Mouse (Mus musculus) neural tube, embryonic 15.5 days (tissue): ENCODE data around the gene Dhx32. TPM values are rescaled to one million over a fixed set of nuclear protein-coding genes. Genes with fewer than 3 reads are reported as not detected.

Experiments used
- ATAC-seq: fragments of 200-750 bp; cut with Nextera tagmentation; 2 replicates; pipeline ENCODE4 v1.8.0; 2017; ENCODE audit warnings: mild to moderate bottlenecking, moderate TSS enrichment, moderate library complexity; ENCODE audit not compliant: low FRiP score
- H3K27ac ChIP-seq: fragments of 300-500 bp; sonication (generic); replicated peaks from 2 replicates; pipeline ENCODE4 v1.5.1; 2015; ENCODE audit warnings: mild to moderate bottlenecking, inconsistent platforms
- H3K27me3 ChIP-seq: fragments of 300-500 bp; sonication (generic); replicated peaks from 2 replicates; pipeline ENCODE4 v1.6.1; 2015; ENCODE audit warnings: inconsistent platforms
- H3K36me3 ChIP-seq: fragments of 300-500 bp; sonication (generic); 2 replicates; pipeline ENCODE4 v1.6.1; 2015; ENCODE audit warnings: inconsistent platforms
- H3K4me1 ChIP-seq: fragments of 300-500 bp; sonication (generic); 2 replicates; pipeline ENCODE4 v1.6.1; 2015; ENCODE audit warnings: inconsistent platforms
- H3K4me2 ChIP-seq: fragments of 300-500 bp; sonication (generic); 2 replicates; pipeline ENCODE4 v1.6.1; 2015; ENCODE audit warnings: inconsistent platforms, mild to moderate bottlenecking, moderate library complexity
- H3K4me3 ChIP-seq: fragments of 300-500 bp; sonication (generic); replicated peaks from 2 replicates; pipeline ENCODE4 v1.5.1; 2015; ENCODE audit warnings: mild to moderate bottlenecking, inconsistent platforms
- H3K9ac ChIP-seq: fragments of 300-500 bp; sonication (generic); replicated peaks from 2 replicates; pipeline ENCODE4 v1.6.1; 2015; ENCODE audit warnings: mild to moderate bottlenecking, inconsistent platforms
- H3K9me3 ChIP-seq: fragments of 300-500 bp; sonication (generic); replicated peaks from 2 replicates; pipeline ENCODE4 v1.6.1; 2016; ENCODE audit warnings: inconsistent platforms
- WGBS: fragments of 180-500 bp; shearing (Covaris S2); methylation state at CpG from one replicate; pipeline ENCODE4 v1.1.7; 2015; ENCODE audit warnings: mixed read lengths; 5-methylcytosine and 5-hydroxymethylcytosine counted together
- polyA plus RNA-seq: library from polyadenylated mRNA; unstranded; fragments of >200 nt; fragmentation: Nextera tagmentation; extraction: Ambion mirVana; gene quantifications from 2 replicates; pipeline ENCODE4 v1.2.1, GENCODE M21; 2015

The Dhx32 gene
- 37.4 and 38.2 TPM in 2 replicates for polyA plus RNA-seq

- ATAC-seq = no peak
- no peaks in the 10 kb centered on the region for H3K27me3 ChIP-seq
Observed at GRCm38 (mm10) chr7:133782717-133783435, at the start of gene Dhx32. Gene Dhx32 (minus strand): TSS chr7:133782726.

GRCm38 (mm10) chr7:133829579-133829978 is 47.1 kb upstream of the Dhx32 start:
- no peak overlapping the region for H3K9ac ChIP-seq
- no peaks in the 10 kb centered on the region for H3K36me3 ChIP-seq
- H3K27ac ChIP-seq = no peak overlapping the region
- H3K9me3 ChIP-seq = no peaks in the 10 kb centered on the region
- no peak overlapping the region for H3K4me3 ChIP-seq
- ATAC-seq = no peak
- H3K27me3 ChIP-seq = no peaks in the 10 kb centered on the region
- 62% methylated on average over 7 of the region's 7 CpGs for WGBS
- H3K4me1 ChIP-seq = no peaks in the 10 kb centered on the region
- no peak overlapping the region for H3K4me2 ChIP-seq

More at GRCm38 (mm10) chr7:133782717-133783435, at the start of gene Dhx32:
- Histone ChIP-seq H3K27ac (no peak within 1 kb of the TSS), H3K9me3 (no peaks in the 10 kb centered on the region), H3K4me1 (0 out of 2 replicates have a peak, but pooled peaks cover 10% of the 10 kb centered on the region), H3K4me2 (no peak within 1 kb of the TSS), H3K36me3 (no peaks in the 10 kb centered on the region), H3K4me3 (no peak within 1 kb of the TSS), H3K9ac (no peak within 1 kb of the TSS)
- 20% methylated on average over 18 of the region's 18 CpGs for WGBS

- ATAC-seq = no peak
- Histone ChIP-seq H3K27me3 (no peaks in the 10 kb centered on the region), H3K9ac (no peak overlapping the region), H3K9me3 (no peaks in the 10 kb centered on the region), H3K4me1 (no peaks in the 10 kb centered on the region), H3K4me2 (no peak overlapping the region), H3K36me3 (no peaks in the 10 kb centered on the region), H3K27ac (no peak overlapping the region), H3K4me3 (no peak overlapping the region)
- 39% methylated on average over 4 of the region's 4 CpGs for WGBS
Observed at GRCm38 (mm10) chr7:133828514-133828913, 46.0 kb upstream of the Dhx32 start.

- Histone ChIP-seq H3K4me3 (no peak overlapping the region), H3K4me1 (no peaks in the 10 kb centered on the region), H3K27me3 (no peaks in the 10 kb centered on the region), H3K9ac (no peak overlapping the region), H3K36me3 (no peaks in the 10 kb centered on the region), H3K9me3 (no peaks in the 10 kb centered on the region), H3K4me2 (no peak overlapping the region), H3K27ac (no peak overlapping the region)
- no peak for ATAC-seq
- WGBS = 98% methylated on average over 2 of the region's 2 CpGs
Observed at GRCm38 (mm10) chr7:133824579-133824978, 42.1 kb upstream of the Dhx32 start.

GRCm38 (mm10) chr7:133823751-133824150 is 41.2 kb upstream of the Dhx32 start:
- 89% methylated on average over 6 of the region's 6 CpGs for WGBS
- Histone ChIP-seq H3K9ac (no peak overlapping the region), H3K27ac (no peak overlapping the region), H3K4me3 (no peak overlapping the region), H3K9me3 (no peaks in the 10 kb centered on the region), H3K27me3 (no peaks in the 10 kb centered on the region), H3K4me2 (no peak overlapping the region), H3K4me1 (no peaks in the 10 kb centered on the region), H3K36me3 (no peaks in the 10 kb centered on the region)
- ATAC-seq = no peak

GRCm38 (mm10) chr7:133813331-133813730 is 30.8 kb upstream of the Dhx32 start:
- ATAC-seq = no peak
- 59% methylated on average over 4 of the region's 4 CpGs for WGBS
- Histone ChIP-seq H3K36me3 (no peaks in the 10 kb centered on the region), H3K4me2 (no peak overlapping the region), H3K9ac (no peak overlapping the region), H3K27ac (no peak overlapping the region), H3K4me1 (peaks cover 5% of the 10 kb centered on the region; the same call in 1 of the 2 replicates), H3K27me3 (no peaks in the 10 kb centered on the region), H3K9me3 (no peaks in the 10 kb centered on the region), H3K4me3 (no peak overlapping the region)

GRCm38 (mm10) chr7:133812927-133813326 is 30.4 kb upstream of the Dhx32 start:
- Histone ChIP-seq H3K27ac (no peak overlapping the region), H3K4me1 (peaks cover 5% of the 10 kb centered on the region; the same call in 1 of the 2 replicates), H3K4me3 (no peak overlapping the region), H3K36me3 (no peaks in the 10 kb centered on the region), H3K9me3 (no peaks in the 10 kb centered on the region), H3K27me3 (no peaks in the 10 kb centered on the region), H3K4me2 (no peak overlapping the region), H3K9ac (no peak overlapping the region)
- no peak for ATAC-seq
- WGBS = 64% methylated on average over 7 of the region's 7 CpGs

- no peak overlapping the region for H3K4me3 ChIP-seq
- H3K4me2 ChIP-seq = no peak overlapping the region
- no peaks in the 10 kb centered on the region for H3K27me3 ChIP-seq
- 56% methylated on average over 7 of the region's 7 CpGs for WGBS
- no peaks in the 10 kb centered on the region for H3K36me3 ChIP-seq
- H3K9ac ChIP-seq = no peak overlapping the region
- H3K4me1 ChIP-seq = no peaks in the 10 kb centered on the region
- no peak overlapping the region for H3K27ac ChIP-seq
- H3K9me3 ChIP-seq = no peaks in the 10 kb centered on the region
- ATAC-seq = no peak
Observed at GRCm38 (mm10) chr7:133805614-133806175, 23.2 kb upstream of the Dhx32 start.

GRCm38 (mm10) chr7:133801823-133802222 is 19.3 kb upstream of the Dhx32 start:
- 31% methylated on average over 6 of the region's 6 CpGs for WGBS
- Histone ChIP-seq H3K27ac (no peak overlapping the region), H3K36me3 (no peaks in the 10 kb centered on the region), H3K27me3 (no peaks in the 10 kb centered on the region; the same call in 1 of the 2 replicates), H3K4me2 (no peak overlapping the region), H3K9ac (no peak overlapping the region), H3K4me1 (no peaks in the 10 kb centered on the region), H3K9me3 (no peaks in the 10 kb centered on the region), H3K4me3 (no peak overlapping the region)
- no peak for ATAC-seq

GRCm38 (mm10) chr7:133799928-133800327 is 17.4 kb upstream of the Dhx32 start:
- Histone ChIP-seq H3K4me1 (no peaks in the 10 kb centered on the region), H3K27me3 (no peaks in the 10 kb centered on the region; the same call in 1 of the 2 replicates), H3K27ac (no peak overlapping the region), H3K9me3 (no peaks in the 10 kb centered on the region), H3K4me2 (no peak overlapping the region), H3K4me3 (no peak overlapping the region), H3K9ac (no peak overlapping the region), H3K36me3 (no peaks in the 10 kb centered on the region)
- ATAC-seq = no peak
- WGBS = 89% methylated on average over 5 of the region's 5 CpGs

- Histone ChIP-seq H3K9me3 (no peaks in the 10 kb centered on the region), H3K4me3 (no peak overlapping the region), H3K4me2 (no peak overlapping the region), H3K4me1 (peaks cover 11% of the 10 kb centered on the region; the same call in 1 of the 2 replicates), H3K36me3 (no peaks in the 10 kb centered on the region), H3K27me3 (no peaks in the 10 kb centered on the region; the same call in 1 of the 2 replicates), H3K27ac (no peak overlapping the region), H3K9ac (no peak overlapping the region)
- WGBS = 89% methylated on average over 2 of the region's 2 CpGs
- no peak for ATAC-seq
Observed at GRCm38 (mm10) chr7:133794720-133795119, 12.2 kb upstream of the Dhx32 start.
